Mouse (Mus musculus): ENCODE results near the gene Tagln3. TPM values are rescaled to one million over a fixed set of nuclear protein-coding genes. Genes with fewer than 3 reads are reported as not detected.
A peak's percentile ranks its signal among the peaks of the same experiment; 100 is the strongest.

Gene Tagln3
- 0.93 and 1.3 TPM in 2 replicates for polyA plus RNA-seq (2012; rRNA removed)

GRCm38 (mm10) chr16:45724061-45724741, at the start of gene Tagln3:
Gene Tagln3 (minus strand): TSS chr16:45724608.
- WGBS: 7% methylated on average over 30 of the region's 30 CpGs
- DNase-seq (ENCODE audit: low read depth, low spot score): no peak

DNA sequence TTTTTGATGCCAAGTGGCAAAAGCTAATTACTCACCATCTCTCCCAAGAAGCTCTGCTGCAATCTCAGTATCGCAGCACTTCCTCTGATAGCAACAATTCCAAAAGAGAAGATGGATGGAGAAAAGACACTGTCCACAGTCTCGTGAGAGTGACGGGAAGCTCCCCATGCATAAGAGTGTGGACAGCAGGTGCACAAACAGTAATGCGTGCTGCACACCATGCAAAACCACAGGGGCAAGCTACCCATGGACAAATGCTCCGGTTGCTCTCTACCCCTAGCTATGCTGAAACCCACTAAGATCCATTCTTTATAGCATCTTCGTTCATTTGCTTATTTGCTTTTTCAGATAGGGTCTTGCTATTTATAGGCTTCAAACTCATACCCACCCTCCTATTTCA, 46.5 kb upstream of the Tagln3 start:
- no peak for DNase-seq (ENCODE audit: low read depth, low spot score)
- WGBS: 95% methylated on average over 6 of the region's 6 CpGs

DNA sequence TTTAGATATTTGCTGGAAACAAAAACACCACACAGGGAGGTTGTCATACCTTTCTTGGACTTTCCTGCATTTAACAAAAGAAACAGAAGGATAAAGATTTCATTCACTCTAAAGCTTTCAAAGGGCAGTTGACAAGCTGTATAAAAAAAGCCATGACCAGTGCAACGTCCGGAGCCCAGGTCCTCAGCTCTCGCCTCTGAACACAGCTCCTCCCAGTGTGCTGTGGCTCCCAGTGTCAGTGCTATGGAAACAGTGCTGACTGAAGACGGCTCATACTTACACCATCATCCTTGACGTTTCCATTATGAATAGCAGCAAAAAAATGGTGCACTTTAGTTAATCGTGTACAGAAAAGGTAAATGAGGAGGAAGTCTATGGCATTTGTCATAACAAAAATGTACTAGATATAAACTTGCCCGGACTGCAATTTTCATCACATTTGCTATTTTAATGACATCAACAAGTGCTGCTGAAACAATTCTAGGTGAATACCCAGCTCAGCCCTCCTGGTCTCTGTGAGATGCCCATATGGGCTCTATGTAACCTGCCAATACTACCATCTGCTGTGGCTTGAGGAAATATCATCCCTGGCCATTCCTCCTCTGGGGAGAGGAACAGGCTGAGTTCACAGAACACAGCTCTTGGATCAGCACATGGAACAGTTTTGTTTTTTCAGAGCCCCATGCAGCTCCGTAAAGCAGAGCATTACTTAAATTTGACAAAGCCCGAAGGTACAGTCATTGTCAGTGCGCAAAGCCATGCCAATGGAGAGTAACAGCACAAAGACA, 43.6 kb upstream of the Tagln3 start:
- WGBS: 77% methylated on average over 10 of the region's 10 CpGs

GRCm38 (mm10) chr16:45767434-45767833, 43.0 kb upstream of the Tagln3 start:
- 65% methylated on average over 4 of the region's 4 CpGs for WGBS
- DNase-seq (ENCODE audit: low read depth, low spot score): no peak

More for the DNA sequence above, 43.6 kb upstream of the Tagln3 start:
- no peak for DNase-seq (ENCODE audit: low read depth, low spot score)

DNA sequence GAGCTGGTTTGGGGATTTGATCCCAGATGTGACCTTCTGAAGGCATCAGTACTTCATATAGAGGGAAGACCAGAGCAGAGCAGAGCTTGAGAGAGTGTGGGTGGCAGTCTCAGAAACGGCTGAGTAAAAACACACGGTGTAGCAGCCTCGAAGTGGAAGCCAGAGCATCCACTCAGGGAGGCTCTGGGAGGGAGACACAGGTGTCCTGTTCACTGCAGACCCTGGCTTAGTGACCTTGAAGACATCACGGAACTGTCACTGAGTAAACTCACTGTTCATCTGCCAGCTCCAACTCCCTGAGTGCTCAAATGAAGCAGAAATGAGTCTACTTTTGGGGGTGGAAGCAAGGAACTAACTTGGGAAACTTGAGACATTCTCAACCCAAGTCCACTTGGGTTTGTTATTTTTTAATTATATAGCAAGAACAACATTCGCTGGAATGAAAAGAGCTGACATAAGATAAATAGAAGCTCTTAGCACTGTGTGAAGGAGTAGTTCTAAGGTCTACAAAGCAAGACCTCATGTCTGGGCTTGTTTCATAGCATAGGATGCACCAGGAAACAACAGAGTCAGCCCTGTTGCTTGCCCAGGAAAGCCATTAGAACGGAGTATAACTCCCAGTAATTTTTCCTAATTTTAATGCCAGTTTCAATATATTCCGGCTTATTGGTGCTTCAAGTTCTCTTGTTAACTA, 41.5 kb upstream of the Tagln3 start:
- WGBS: 81% methylated on average over 7 of the region's 7 CpGs

GRCm38 (mm10) chr16:45765102-45765501, 40.7 kb upstream of the Tagln3 start:
- DNase-seq (ENCODE audit: low read depth, low spot score): no peak
- WGBS: 71% methylated on average over 3 of the region's 3 CpGs

More for the DNA sequence above, 41.5 kb upstream of the Tagln3 start:
- DNase-seq (ENCODE audit: low read depth, low spot score): no peak

DNA sequence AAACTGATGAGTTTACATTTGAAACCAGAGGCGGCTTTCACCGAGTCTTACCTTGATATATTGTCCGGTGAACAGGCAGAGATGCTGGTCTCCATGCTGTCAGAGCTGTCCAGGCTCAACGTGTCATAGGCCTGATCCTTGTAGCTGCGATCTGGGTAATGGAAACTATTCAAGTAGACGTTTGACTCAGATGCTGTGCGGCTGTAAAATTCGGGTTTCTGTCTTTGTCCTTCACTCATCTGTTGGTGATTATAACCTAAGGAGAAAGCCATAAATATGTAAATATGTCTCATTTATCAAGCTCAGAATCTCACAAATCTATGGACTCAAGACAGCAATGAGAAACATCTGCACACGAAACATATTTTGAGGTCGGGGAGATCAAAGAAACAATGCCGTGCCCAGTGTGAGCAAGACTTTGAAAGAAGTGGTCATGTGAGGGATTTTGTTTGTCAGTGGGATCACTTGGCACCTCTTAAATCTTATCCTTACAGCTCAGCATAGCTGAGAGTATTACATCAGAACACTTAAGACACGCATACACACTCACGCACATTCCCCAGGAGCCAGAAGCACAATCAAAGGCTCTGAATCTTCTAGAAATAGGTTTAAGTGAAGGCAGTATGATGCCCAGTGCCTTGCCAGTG, 38.6 kb upstream of the Tagln3 start:
- no peak for DNase-seq (ENCODE audit: low read depth, low spot score)
- WGBS: 83% methylated on average over 13 of the region's 13 CpGs

DNA sequence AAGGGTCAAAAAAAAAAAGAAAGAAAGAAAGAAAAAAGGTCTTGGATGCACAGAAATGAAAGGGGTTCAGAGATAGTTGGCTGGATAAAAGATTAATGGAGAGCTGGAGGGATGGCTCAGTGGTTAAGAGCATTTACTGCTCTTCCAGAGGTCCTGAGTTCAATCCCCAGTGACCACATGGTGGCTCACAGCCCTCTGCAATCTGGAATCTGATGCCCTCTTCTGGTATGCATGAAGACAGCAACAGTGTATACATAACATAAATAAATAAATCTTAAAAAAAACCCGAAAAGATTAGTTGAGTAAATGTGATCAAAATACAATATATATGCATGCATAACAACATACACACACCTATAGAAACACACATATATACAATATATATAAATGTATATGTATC, 37.0 kb upstream of the Tagln3 start:
- DNase-seq (ENCODE audit: low read depth, low spot score): no peak
- 41% methylated on average over 1 of the region's 1 CpGs for WGBS

DNA sequence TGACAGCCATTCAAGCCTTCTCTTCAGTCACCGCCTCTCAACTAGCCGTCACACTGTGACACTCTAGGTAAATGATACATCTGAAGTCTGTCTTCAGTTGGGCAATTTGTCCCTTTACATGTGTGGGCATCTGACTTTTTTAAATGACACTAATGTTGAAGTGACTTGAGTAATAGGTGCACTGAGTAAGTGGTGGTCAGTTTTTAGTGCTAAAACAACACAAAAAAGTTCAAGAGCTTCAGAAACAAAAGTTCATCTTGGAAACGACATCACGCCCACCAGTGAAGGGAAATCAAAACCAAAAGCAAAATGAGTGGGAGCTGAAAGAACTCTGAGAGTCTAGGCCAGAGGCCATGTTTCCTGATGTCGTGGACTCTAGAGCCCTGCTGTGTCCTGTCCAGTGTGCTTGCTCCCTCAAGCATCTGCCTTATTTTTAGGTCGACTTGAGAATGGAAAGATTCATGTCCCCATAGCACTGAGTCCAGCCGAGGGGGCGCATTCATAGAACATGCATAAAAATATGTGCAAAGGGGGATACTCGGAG, 34.4 kb upstream of the Tagln3 start:
- WGBS: 80% methylated on average over 9 of the region's 9 CpGs
- no peak for DNase-seq (ENCODE audit: low read depth, low spot score)

DNA sequence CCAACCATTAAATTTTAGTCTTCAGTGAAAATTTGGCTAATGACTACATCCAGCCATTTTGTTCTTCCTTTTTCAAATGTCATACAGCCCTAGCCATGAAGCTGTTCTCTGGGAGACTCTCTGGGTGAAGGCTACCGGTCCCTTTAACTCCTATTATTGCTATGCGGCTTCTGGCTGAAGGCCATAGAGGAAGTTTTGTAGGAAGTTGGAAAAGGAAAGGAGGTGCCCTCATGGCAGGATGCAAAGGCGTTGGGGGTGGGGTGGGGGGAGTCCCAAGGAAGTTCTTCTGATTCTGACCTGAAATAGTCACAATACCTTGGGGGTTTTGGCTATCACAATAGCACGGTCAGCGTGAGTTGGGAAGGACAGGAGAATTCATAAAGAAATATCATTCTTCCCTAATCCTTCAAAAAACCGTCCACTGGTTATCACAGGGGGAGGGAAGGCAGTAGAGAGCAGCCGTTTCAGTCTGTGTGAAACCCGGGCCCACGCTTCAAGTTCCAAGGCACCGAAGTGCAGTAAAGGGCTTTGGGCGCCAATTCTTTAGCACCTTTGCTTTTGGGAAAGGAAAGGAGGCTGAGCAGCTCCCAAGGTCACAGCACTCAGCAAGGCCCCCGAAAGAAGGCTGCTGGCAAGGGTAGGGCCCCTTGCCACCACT, 33.1 kb upstream of the Tagln3 start:
- 64% methylated on average over 12 of the region's 12 CpGs for WGBS
- DNase-seq (ENCODE audit: low read depth, low spot score): no peak

DNA sequence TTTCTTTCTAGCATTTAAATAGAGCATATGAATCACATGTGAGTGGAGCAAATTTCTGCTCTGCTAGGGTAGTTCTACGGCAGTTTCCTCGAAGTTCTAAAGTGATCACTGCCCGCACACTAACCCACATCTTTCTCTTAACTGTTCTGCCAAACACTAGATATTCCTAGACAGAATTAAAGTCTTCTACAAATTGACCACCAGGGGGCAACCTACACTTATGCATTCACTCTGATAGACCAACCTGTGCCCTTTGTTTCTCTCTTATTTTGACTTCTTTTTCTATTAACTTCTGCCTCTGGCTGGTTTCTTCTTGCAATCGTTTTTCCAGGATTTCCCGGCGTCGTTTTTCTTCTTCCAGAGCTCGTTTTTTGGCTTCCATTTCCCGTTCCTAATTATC, 32.4 kb upstream of the Tagln3 start:
- DNase-seq (ENCODE audit: low read depth, low spot score): no peak
- 19% methylated on average over 9 of the region's 9 CpGs for WGBS

- DNase-seq (ENCODE audit: low read depth, low spot score): no peak
- 59% methylated on average over 4 of the region's 4 CpGs for WGBS
Measured at GRCm38 (mm10) chr16:45743591-45744144, 19.3 kb upstream of the Tagln3 start.

- peak; percentile 79 for DNase-seq (ENCODE audit: low read depth, low spot score)
- under 1% methylated on average over 39 of the region's 51 CpGs for WGBS
Measured at GRCm38 (mm10) chr16:45742615-45743476, 18.4 kb upstream of the Tagln3 start, which contains the start of gene Abhd10. Gene Abhd10 (minus strand): TSS chr16:45742955.

- 79% methylated on average over 8 of the region's 8 CpGs for WGBS
Measured at GRCm38 (mm10) chr16:45737880-45738279, 13.5 kb upstream of the Tagln3 start.

DNA sequence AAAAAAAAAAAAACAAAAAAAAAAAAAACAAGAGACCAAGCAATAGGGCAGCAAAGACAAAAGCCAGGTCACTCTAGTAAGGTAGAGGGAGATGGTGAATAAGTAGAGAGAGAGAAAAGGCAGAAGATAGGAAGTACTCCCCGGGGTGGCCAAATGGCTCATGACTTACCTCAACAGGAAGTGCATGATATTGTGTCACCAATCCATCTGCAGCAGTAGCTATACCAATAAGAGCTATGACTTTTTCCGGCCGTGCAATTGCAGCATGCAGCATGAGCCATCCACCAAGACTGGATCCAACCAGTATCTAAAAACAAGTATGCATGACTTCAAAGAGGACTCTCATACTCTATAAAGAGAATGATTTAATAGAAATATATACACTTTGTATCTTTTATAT, 12.3 kb upstream of the Tagln3 start:
- DNase-seq (ENCODE audit: low read depth, low spot score): no peak
- WGBS: 89% methylated on average over 3 of the region's 3 CpGs

More at GRCm38 (mm10) chr16:45737880-45738279, 13.5 kb upstream of the Tagln3 start:
- DNase-seq (ENCODE audit: low read depth, low spot score): no peak

DNA sequence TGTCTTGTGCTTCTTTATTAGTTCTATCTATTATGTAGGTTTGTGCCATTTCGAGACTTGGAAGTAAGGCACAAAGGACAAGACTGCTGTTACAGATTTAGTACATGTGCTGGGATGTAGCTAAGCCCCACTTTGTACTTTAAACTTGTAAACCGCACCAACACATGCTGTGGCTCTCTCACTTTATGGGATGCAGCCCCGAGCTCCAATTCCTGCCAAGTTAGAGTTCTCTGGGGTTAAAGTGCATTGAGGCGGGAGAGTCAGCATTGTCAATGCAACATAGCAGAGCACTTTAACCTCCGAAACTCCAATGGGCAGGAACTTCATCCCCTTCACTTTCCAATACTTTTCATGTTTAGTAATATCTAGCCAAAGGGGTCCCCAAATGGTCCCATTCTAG, 4.8 kb upstream of the Tagln3 start:
- 27% methylated on average over 5 of the region's 5 CpGs for WGBS
- no peak for DNase-seq (ENCODE audit: low read depth, low spot score)

GRCm38 (mm10) chr16:45724742-45725102, 314 bp upstream of the Tagln3 start:
- DNase-seq (ENCODE audit: low read depth, low spot score): no peak
- 10% methylated on average over 10 of the region's 10 CpGs for WGBS
